Mouse (Mus musculus) embryo, embryonic 11 days (tissue): ENCODE measurements at regions not wholly inside any gene's neighbourhood (a gene's known extent, or its start where the extent isn't known, plus 50 kb on each side); places are given as distances from the start of the nearest gene placed in this dataset.
"Not testable (repeated sequence)": the region's sequence is repeated elsewhere in the genome, so short reads cannot be mapped to it uniquely, and the experiment has no call there.

Experiments
- DNase-seq: peaks from one replicate; pipeline ENCODE4 v3.0.0-alpha.2; 2015

GRCm38 (mm10) chr14:90935626-90936025, 2464.4 kb upstream of the Pcdh20 start:
- not testable (repeated sequence) for DNase-seq

- no peak for DNase-seq
Observed at GRCm38 (mm10) chr14:90905270-90905669, 2434.1 kb upstream of the Pcdh20 start.

- peak; percentile 0 for DNase-seq
Observed at GRCm38 (mm10) chr14:90889738-90890137, 2418.5 kb upstream of the Pcdh20 start.
